Mouse (Mus musculus): Measurements from ENCODE around the gene Gm8267.
"Not testable (repeated sequence)": the region's sequence is repeated elsewhere in the genome, so short reads cannot be mapped to it uniquely, and the experiment has no call there.

The Gm8267 gene

GRCm38 (mm10) chr14:44750240-44750639 lies at the start of gene Gm8267:
TSS of gene Gm8267 (minus strand) at chr14:44750340.
- in situ Hi-C loops (cut with MboI; ENCODE audit: low sequenced_read_pairs): no loop called here

GRCm38 (mm10) chr14:44789537-44790382 lies 39.6 kb upstream of the Gm8267 start:
- in situ Hi-C loops (cut with MboI; ENCODE audit: low sequenced_read_pairs): not testable (repeated sequence)

GRCm38 (mm10) chr14:44742789-44743188 lies 7.4 kb downstream of the Gm8267 start:
- in situ Hi-C loops (cut with MboI; ENCODE audit: low sequenced_read_pairs): not testable (repeated sequence)

GRCm38 (mm10) chr14:44730711-44731110 lies 19.4 kb downstream of the Gm8267 start:
- in situ Hi-C loops (cut with MboI; ENCODE audit: low sequenced_read_pairs): not testable (repeated sequence)

GRCm38 (mm10) chr14:44706356-44706755 lies 43.8 kb downstream of the Gm8267 start, which contains the start of gene Gm8257:
TSS of gene Gm8257 (minus strand) at chr14:44706456.
- in situ Hi-C loops (cut with MboI; ENCODE audit: low sequenced_read_pairs): not testable (repeated sequence)
